Mouse (Mus musculus): ENCODE results near the gene Surf4. TPM values are rescaled to one million over a fixed set of nuclear protein-coding genes. Genes with fewer than 3 reads are reported as not detected.

The Surf4 gene
- polyA plus RNA-seq, 1 experiment from 2014 or later, result 183 TPM

DNA sequence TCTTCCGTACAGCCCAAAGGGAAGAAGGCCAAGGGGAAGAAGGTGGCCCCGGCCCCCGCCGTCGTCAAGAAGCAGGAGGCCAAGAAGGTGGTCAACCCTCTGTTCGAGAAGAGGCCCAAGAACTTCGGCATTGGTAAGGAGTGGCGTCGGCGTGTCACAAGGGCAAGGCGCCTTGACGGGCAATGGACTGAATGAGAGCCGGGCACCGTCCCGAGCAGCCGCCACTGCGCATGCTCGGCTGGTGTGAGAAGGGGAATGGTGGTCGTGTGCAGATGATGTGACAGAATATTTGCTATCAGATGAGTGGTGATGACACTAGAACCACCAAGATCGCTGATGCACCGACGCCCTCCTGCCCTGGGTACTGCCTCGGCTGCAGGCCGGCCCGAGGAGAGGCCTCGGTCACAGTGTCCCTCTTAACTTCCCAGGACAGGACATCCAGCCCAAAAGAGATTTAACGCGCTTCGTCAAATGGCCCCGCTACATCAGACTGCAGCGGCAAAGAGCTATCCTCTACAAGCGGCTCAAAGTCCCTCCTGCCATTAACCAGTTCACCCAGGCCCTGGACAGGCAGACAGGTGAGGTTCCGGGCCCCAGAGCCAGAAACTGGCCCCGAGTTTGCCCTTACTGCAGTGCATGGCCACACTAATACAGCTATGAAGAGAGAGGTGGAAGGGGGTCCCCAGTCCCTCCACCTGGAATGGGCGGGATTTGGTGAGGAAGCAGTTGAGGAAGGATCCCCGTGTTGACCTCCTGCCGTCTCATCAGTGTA is 22.5 kb downstream of the Surf4 start:
- DNase-seq (ENCODE audit: low spot score), result peak; percentile 70

DNA sequence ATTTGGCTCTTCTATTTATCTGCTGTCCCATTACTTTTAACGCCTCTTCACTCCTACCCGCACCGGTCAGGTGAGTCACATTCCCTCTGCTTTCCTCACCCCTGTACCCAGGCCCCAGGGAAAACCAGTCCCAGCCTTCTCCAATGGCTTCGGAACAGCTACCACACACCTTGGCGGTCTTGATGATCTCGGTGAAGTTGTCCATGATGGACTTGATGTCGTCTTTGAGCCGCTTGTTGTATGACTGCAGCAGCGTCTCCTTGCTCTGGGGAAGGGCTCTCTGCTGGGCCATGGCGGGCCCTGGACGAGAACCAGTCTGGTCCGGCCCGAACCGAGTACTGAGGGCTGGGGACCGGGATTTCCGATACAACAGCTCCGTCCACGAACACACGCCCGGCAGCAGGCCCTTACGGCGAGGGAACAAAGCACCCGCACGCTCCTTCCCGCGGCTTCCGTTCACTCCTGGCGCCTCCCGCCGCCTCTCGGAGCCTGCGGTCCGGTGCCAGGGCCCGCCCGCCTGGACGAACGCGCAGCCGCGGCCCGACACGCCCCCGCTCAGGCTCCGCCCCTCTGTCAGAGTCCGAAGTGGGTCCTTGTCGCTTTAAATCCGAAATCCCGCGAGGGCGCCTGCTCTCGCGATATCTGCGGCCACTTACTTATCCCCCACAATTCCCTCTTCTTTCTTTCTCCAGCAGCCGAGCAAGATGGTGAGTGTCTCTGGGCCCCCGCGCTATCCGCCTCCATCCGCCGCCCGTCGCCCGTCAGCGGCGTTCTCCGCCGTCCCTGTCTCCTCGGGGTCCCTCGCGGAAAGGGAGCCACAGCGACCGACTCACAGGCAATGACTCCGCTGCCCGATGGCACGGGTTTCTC is 23.4 kb downstream of the Surf4 start, which contains the start of the genes Med22 and Rpl7a:
Gene Med22, minus strand, starts transcription at position 554 of the 870 bp plus-strand sequence.
Gene Rpl7a, plus strand, starts transcription at position 641 of the 870 bp plus-strand sequence.
- Histone ChIP-seq H3K27me3 (ENCODE audit: control insufficient read depth, insufficient read depth, low read length) (no peaks in the 10 kb centered on the region), H3K4me1 (replicated peaks; ENCODE audit: control insufficient read depth, insufficient read depth) (peaks cover 2% of the 10 kb centered on the region), H3K9ac (ENCODE audit: low read length) (peak within 1 kb of the TSS; percentile 95), H3K36me3 (ENCODE audit: control insufficient read depth, insufficient read depth, low read length) (peaks cover 25% of the 10 kb centered on the region), H3K27ac (replicated peaks) (peak within 1 kb of the TSS; percentile 88), H3K4me2 (replicated peaks; ENCODE audit: low read depth) (peak within 1 kb of the TSS; percentile 92), H3K4me3 (ENCODE audit: low read depth, low read length) (peak within 1 kb of the TSS; percentile 76), H3K9me3 (ENCODE audit: control insufficient read depth, low read length) (no peaks in the 10 kb centered on the region)
- peak; percentile 100 for DNase-seq (ENCODE audit: low spot score)
- under 1% methylated on average over 73 of the region's 74 CpGs for WGBS
- peak; percentile 94 for ATAC-seq (ENCODE audit: low FRiP score, low TSS enrichment)
- no peak for TF ChIP-seq CTCF (IDR thresholded peaks at IDR 0.05; ENCODE audit: low read depth)
- TF ChIP-seq EP300 (optimal IDR thresholded peaks at IDR 0.05), result peak; percentile 99

More for the DNA sequence above, 22.5 kb downstream of the Surf4 start:
- Histone ChIP-seq H3K4me1 (replicated peaks; ENCODE audit: control insufficient read depth, insufficient read depth) (peaks cover 2% of the 10 kb centered on the region), H3K4me3 (ENCODE audit: low read depth, low read length) (peak overlapping the region; percentile 76), H3K4me2 (replicated peaks; ENCODE audit: low read depth) (peak overlapping the region; percentile 92), H3K36me3 (ENCODE audit: control insufficient read depth, insufficient read depth, low read length) (peaks cover 20% of the 10 kb centered on the region), H3K9ac (ENCODE audit: low read length) (peak overlapping the region; percentile 95), H3K27ac (replicated peaks) (peak overlapping the region; percentile 88), H3K27me3 (ENCODE audit: control insufficient read depth, insufficient read depth, low read length) (no peaks in the 10 kb centered on the region), H3K9me3 (ENCODE audit: control insufficient read depth, low read length) (no peaks in the 10 kb centered on the region)
- ATAC-seq (ENCODE audit: low FRiP score, low TSS enrichment), result peak; percentile 30
- TF ChIP-seq EP300 (optimal IDR thresholded peaks at IDR 0.05) (no peak), CTCF (IDR thresholded peaks at IDR 0.05; ENCODE audit: low read depth) (no peak)
- under 1% methylated on average over 37 of the region's 37 CpGs for WGBS

DNA sequence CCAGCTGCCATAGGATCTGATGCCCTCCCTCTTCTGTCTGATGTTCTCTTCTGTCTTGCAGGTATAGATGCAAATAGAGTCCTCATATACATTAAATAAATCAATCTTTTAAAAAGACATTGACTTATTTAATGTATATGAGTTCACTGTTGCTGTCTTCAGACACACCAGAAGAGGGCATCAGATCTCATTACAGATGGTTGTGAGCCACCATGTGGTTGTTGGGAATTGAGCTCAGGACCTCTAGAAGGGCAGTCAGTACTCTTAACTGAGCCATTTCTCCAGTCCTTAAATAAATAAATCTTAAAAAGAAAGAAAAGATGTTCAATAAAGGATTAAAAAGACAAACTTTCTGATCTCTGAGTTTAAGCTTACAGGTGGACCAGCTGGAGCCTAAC is 24.3 kb downstream of the Surf4 start:
- Histone ChIP-seq H3K27ac (replicated peaks) (peak overlapping the region; percentile 88), H3K36me3 (ENCODE audit: control insufficient read depth, insufficient read depth, low read length) (peaks cover 23% of the 10 kb centered on the region)

GRCm38 (mm10) chr2:26908710-26909386 is 24.9 kb downstream of the Surf4 start:
- Histone ChIP-seq H3K9ac (ENCODE audit: low read length) (peak overlapping the region; percentile 48), H3K27ac (replicated peaks) (no peak overlapping the region), H3K9me3 (ENCODE audit: control insufficient read depth, low read length) (no peaks in the 10 kb centered on the region), H3K4me1 (replicated peaks; ENCODE audit: control insufficient read depth, insufficient read depth) (peaks cover 4% of the 10 kb centered on the region; the same call in 1 of the 2 replicates), H3K4me2 (replicated peaks; ENCODE audit: low read depth) (peak overlapping the region; percentile 83), H3K36me3 (ENCODE audit: control insufficient read depth, insufficient read depth, low read length) (peaks cover 22% of the 10 kb centered on the region), H3K27me3 (ENCODE audit: control insufficient read depth, insufficient read depth, low read length) (no peaks in the 10 kb centered on the region), H3K4me3 (ENCODE audit: low read depth, low read length) (peak overlapping the region; percentile 76; the same call in 1 of the 2 replicates)
- DNase-seq (ENCODE audit: low spot score), result no peak
- WGBS, result 67% methylated on average over 18 of the region's 18 CpGs
- TF ChIP-seq EP300 (optimal IDR thresholded peaks at IDR 0.05) (no peak), CTCF (IDR thresholded peaks at IDR 0.05; ENCODE audit: low read depth) (no peak)
- ATAC-seq (ENCODE audit: low FRiP score, low TSS enrichment), result no peak

More for the DNA sequence above, 24.3 kb downstream of the Surf4 start:
- H3K9ac ChIP-seq (ENCODE audit: low read length), result peak overlapping the region; percentile 84
- H3K4me3 ChIP-seq (ENCODE audit: low read depth, low read length), result peak overlapping the region; percentile 76
- no peaks in the 10 kb centered on the region for H3K27me3 ChIP-seq (ENCODE audit: control insufficient read depth, insufficient read depth, low read length)
- no peaks in the 10 kb centered on the region for H3K9me3 ChIP-seq (ENCODE audit: control insufficient read depth, low read length)
- ATAC-seq (ENCODE audit: low FRiP score, low TSS enrichment) (no peak), DNase-seq (ENCODE audit: low spot score) (no peak)
- H3K4me2 ChIP-seq (replicated peaks; ENCODE audit: low read depth), result peak overlapping the region; percentile 83
- peaks cover 2% of the 10 kb centered on the region; the same call in 1 of the 2 replicates for H3K4me1 ChIP-seq (replicated peaks; ENCODE audit: control insufficient read depth, insufficient read depth)
- TF ChIP-seq EP300 (optimal IDR thresholded peaks at IDR 0.05) (no peak), CTCF (IDR thresholded peaks at IDR 0.05; ENCODE audit: low read depth) (peak; percentile 51)

DNA sequence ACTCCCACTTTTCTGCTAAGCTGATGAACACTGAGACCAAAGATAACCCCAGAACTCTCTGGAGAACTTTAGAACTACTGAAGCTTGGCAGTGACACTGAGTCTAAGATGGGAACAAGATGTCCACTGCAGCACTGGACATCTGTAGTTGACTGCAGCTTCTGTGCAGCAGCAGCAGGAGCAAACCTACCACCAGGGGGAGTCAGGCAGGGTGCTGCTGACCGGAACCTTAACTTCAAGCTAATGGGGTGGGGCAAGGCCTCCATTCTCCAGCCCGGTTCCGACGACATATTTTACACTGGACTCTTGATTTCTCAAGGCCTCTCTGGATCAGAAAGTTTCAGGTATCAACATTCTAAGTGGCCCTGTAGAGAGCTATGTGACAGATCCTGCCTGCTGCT is 26.6 kb downstream of the Surf4 start:
- Histone ChIP-seq H3K36me3 (ENCODE audit: control insufficient read depth, insufficient read depth, low read length) (peaks cover 12% of the 10 kb centered on the region), H3K27me3 (ENCODE audit: control insufficient read depth, insufficient read depth, low read length) (no peaks in the 10 kb centered on the region), H3K4me3 (ENCODE audit: low read depth, low read length) (no peak overlapping the region), H3K27ac (replicated peaks) (no peak overlapping the region), H3K9me3 (ENCODE audit: control insufficient read depth, low read length) (no peaks in the 10 kb centered on the region), H3K4me2 (replicated peaks; ENCODE audit: low read depth) (no peak overlapping the region), H3K9ac (ENCODE audit: low read length) (no peak overlapping the region), H3K4me1 (replicated peaks; ENCODE audit: control insufficient read depth, insufficient read depth) (peaks cover 7% of the 10 kb centered on the region)
- no peak for ATAC-seq (ENCODE audit: low FRiP score, low TSS enrichment)
- 29% methylated on average over 4 of the region's 4 CpGs for WGBS
- TF ChIP-seq EP300 (optimal IDR thresholded peaks at IDR 0.05), result no peak
- TF ChIP-seq CTCF (IDR thresholded peaks at IDR 0.05; ENCODE audit: low read depth), result peak; percentile 88
- peak; percentile 71 for DNase-seq (ENCODE audit: low spot score)
